Mouse (Mus musculus): ENCODE measurements around the gene Unkl. TPM values are rescaled to one million over a fixed set of nuclear protein-coding genes. Genes with fewer than 3 reads are reported as not detected.
A peak's percentile ranks its signal among the peaks of the same experiment; 100 is the strongest.

Unkl gene
- total RNA-seq, 2 experiments from 2014 or later: 8.4 to 9.6 TPM

DNA sequence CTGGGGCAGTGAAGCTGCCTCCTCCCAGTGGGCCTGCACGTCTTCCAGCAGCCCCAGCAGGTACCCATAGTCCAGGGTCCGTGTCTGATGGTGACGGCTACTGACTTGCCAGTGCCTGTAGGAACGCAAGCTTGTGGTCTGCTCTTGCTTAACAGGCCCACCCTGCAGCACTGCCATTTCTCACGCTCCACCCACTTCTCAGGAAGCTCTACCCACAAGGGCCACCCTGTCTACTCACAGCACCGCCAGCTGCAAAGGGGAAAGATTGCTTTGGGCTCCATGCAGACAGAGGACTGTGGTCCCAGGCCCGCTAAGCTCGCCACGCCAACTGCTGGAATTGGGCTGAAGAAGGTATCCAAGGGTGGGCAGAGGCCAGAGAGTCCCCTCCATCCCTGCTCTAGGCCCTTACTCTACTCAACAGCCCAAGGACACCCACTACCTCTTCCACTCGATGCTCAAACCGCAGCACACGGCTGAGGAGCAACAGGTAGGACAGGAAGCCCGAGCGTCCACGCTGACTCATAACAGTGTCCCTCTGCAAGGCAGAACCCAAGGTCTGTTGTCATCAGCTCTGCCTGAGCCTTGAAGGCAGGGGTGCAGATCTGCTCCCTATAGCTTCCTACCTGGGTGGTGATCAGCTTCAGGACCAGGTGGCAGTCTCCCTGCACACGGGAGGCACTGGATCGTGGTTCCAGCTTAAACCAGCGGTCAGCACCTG is 60.0 kb downstream of the Unkl start:
- no peak for DNase-seq (ENCODE audit: low spot score)
- intact Hi-C loops (cut with DNase I): no loop called here

- intact Hi-C loops (cut with DNase I): no loop called here
- DNase-seq (ENCODE audit: low spot score): no peak
These were observed 62.1 kb downstream of the Unkl start for GRCm38 (mm10) chr17:25250181-25250835.

DNA sequence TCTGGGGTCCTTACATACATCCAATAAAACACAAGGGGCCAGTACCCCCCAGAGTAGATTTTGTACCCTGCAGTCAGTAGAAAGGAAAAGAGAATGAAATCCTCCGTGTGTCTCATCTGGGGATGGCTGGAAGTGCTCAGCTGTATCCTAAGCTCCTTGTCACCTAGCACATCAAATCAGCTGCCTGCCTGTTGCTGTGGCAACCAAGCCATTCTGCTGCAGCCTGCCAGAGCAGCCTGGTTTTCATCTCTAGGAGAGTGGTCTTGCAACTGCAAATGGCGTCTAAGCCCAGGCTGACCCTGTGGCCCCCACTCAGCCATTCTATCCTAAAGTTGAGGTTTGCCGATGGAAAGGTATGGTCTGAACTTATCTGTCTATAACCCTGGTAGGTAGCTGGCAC is 64.4 kb downstream of the Unkl start:
- intact Hi-C loops (cut with DNase I): no loop called here
- no peak for DNase-seq (ENCODE audit: low spot score)

- intact Hi-C loops (cut with DNase I): no loop called here
These were observed 65.6 kb downstream of the Unkl start for GRCm38 (mm10) chr17:25253760-25254159.

DNA sequence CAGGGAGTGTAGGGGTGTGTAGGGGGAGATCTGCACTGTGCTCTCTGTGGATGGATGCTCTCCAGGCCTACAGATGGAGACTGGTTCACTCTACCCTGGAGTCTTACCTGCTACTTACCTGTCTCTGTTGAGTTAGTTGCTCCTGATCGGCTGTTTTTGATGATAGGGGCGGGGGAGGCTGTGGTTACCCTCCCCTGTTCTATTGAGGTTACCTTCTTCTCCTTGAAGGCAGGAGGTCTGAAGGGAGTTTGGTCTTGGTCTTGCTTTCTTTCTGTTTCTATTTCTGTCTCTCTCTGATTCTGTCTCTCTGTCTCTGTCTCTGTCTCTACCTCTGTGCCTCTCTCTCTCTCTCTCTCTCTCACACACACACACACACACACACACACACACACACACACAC is 66.9 kb downstream of the Unkl start:
- no peak for DNase-seq (ENCODE audit: low spot score)
- intact Hi-C loops (cut with DNase I): no loop called here

More at GRCm38 (mm10) chr17:25253760-25254159, 65.6 kb downstream of the Unkl start:
- no peak for DNase-seq (ENCODE audit: low spot score)

- DNase-seq (ENCODE audit: low spot score): no peak
- intact Hi-C loops (cut with DNase I): no loop called here
These were observed 68.0 kb downstream of the Unkl start, which contains the start of gene Baiap3 for GRCm38 (mm10) chr17:25256140-25256754. Baiap3 (minus strand) TSS chr17:25256364.

- intact Hi-C loops (cut with DNase I): no loop called here
- DNase-seq (ENCODE audit: low spot score): no peak
These were observed 69.6 kb downstream of the Unkl start for GRCm38 (mm10) chr17:25257804-25258261.

DNA sequence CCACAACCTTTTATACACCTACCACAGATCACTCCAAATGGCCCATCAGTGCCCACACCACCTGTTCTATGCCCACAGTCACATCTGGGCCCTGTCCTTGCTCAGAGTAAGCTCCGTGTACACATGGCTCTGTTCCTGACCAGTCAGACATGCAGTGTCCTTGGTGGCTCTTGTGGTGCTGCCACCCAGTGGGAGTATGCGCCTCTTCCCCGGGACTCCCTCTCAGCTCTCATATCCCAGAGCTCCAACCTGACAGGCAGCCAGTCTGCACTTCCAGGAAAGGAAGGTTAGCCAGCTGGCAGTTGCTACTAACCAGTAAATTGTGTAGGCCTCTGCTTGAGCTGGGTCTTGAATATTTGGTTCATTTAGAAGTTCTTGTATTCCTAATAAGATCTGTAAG is 76.3 kb downstream of the Unkl start:
- intact Hi-C loops (cut with DNase I): no loop called here
- no peak for DNase-seq (ENCODE audit: low spot score)

DNA sequence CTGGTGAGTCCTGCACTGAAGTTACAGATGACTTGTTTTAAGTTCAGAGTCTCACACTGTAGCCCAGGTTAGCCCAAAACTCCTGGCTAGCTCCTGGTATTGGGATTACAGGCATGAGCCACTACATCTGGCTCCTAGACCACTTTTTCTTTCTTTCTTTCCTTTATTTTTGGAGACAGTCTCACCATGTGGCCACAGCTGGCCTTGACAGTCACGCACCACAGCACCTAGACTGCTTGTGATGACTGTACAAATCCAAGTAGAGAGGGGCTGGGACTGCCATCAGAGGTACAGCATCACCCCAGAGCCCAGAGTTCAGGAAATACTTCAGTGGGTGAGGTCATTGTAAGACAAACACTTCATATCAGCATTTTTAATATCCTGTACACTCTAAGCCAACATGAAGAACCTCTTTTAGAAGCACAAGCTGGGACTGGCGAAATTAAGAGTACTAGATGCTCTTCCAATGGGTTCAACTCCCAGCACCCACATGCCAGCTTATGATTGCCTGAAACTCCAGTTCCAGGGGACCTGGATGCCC is 82.7 kb downstream of the Unkl start:
- intact Hi-C loops (cut with DNase I): loop anchor here (5.0 to 10.0 kb wide), 4 partner anchors 89 to 536 kb away; partner anchors contain the start of genes BC003965, Clcn7, Mapk8ip3 and Msrb1
- no peak for DNase-seq (ENCODE audit: low spot score)

DNA sequence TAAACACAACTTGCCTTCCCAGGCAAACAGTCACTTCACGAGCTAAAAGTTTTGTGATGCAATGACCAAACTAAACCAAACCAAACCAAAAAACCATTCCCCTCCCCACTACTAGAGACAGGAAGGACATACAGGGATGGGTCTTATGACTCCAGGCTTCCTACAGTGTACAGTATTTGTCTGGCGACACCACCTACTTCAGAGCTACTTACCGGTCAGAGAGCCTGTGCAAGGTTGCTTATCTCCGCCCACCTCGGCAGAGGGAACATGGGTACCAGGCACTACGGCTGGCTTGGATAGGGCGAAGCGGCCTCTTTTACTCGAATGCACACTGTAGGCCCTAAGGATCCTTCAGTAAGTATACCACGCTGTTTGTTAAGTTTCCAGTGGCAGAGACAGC is 84.1 kb downstream of the Unkl start:
- intact Hi-C loops (cut with DNase I): loop anchor here (5.0 to 10.0 kb wide), 4 partner anchors 90 to 538 kb away; partner anchors contain the start of genes BC003965, Clcn7, Mapk8ip3 and Msrb1
- DNase-seq (ENCODE audit: low spot score): no peak

DNA sequence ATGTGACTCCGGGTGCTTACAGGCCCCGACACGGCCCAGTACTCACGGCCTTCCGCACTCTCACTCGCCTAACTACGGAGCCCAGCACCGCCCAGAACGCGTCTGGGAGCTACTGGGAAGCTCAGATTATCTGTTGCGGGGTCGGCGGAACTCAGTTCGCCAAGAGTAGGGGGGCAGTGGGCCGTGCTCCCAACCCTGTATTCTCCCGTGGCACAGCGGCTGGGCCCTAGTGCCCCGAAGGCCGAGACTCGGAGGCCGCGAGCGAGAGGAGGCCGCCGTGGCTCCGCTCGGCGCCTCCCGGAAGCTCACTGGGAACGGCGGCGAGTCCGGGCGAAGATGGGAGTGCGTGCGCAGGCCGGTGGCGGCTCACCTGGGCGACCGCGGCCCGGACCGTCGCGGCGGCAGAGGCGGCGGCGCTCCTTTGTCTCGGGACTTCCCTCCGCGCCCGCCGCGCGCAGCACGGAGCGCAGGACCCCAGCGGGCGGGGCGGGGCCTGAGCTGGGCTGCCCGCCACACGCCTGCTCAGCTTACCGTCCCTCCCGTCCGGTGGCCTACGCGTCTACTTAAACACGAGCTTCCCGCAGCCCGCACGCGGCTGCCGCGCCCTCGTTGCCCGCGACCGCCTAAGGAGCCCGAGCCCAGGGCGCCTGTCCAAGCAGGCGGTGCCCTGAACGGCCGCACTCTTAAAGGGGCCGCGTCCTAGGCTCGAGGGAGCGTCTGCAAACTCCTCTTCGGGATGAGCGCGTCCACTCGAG is 84.9 kb downstream of the Unkl start:
- peak; percentile 86 for DNase-seq (ENCODE audit: low spot score)
- intact Hi-C loops (cut with DNase I): loop anchor here (5.0 to 10.0 kb wide), 4 partner anchors 91 to 538 kb away; partner anchors contain the start of genes BC003965, Clcn7, Mapk8ip3 and Msrb1

DNA sequence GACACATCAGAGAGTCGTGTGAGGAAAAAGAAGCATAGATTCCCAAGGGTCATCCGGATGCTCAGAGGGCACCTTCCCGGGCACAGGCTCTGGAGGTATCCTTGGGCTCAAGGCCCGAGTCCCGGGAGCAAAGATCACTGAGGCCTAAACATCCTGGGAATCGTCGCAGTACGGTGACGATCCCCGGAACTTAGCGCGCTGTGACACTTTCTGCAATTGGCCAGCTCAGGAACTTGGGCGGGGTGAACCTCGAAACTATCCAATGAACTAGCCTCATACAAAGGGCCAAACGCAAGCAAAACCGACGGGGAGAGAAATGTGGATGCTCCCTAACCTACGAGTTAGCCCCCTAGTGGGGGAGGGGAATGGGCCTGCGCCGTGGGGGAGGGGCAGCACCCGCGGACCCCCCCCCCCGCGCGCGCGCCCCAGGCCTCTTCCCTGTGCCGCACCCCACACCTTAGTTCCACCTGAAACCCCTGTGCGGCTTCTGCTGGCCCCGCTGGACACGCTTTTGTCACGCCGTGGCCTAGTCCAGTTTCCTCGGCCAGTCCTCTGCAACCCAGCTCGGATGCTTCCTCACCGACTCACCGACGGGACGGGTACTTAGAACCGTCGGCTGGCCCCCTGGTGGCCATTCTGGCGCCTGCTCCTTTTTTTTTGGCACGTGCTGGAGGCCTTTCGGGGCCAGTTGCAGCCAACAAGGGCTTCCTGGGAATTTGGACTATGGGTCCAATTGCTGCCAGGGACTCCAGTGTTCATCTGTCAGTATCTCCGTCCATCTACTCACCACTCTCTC is 85.7 kb downstream of the Unkl start:
- intact Hi-C loops (cut with DNase I): loop anchor here (5.0 to 10.0 kb wide), 4 partner anchors 92 to 539 kb away; partner anchors contain the start of genes BC003965, Clcn7, Mapk8ip3 and Msrb1
- DNase-seq (ENCODE audit: low spot score): peak; percentile 93

DNA sequence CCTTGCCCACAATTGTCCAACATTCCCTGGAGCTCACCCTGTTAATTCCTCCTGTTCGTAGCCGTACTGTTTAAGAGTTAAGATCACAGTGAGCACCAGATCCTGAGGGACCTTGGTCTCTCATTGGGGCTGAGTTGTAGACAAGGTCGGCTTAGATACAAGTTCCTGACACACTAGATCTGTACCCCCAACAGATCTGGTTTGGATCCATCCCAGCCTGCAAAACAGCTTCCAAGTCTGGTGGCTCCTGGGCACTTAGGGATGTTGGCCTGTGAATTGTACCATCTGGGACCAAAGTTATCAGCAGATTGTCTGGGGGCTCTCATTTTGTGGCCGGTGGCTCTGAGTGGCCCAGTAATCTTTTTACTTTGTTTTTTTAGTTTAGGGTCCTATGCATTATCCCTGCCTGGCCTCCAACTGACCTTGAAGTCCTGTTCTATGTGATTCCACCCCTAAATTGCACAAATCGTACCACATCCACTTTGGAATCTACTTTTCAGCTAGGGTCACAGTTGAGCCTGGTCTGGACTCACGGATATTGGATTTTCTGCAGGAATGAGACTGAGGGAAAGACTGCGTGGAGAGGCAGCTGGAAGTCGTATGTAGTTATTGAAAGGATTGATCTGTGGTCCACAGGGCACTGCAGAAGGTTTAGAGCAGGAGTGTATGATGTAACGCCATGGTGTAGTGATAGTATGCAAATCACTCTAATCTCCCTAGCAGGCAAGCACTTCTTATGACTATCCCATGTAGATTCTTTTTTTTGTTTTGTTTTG is 86.6 kb downstream of the Unkl start, which contains the start of gene Ube2i:
Gene Ube2i, minus strand, starts transcription at position 52 of the 776 bp plus-strand sequence.
- intact Hi-C loops (cut with DNase I): loop anchor here (5.0 to 10.0 kb wide), 4 partner anchors 92 to 540 kb away; partner anchors contain the start of genes BC003965, Clcn7, Mapk8ip3 and Msrb1
- DNase-seq (ENCODE audit: low spot score): no peak

DNA sequence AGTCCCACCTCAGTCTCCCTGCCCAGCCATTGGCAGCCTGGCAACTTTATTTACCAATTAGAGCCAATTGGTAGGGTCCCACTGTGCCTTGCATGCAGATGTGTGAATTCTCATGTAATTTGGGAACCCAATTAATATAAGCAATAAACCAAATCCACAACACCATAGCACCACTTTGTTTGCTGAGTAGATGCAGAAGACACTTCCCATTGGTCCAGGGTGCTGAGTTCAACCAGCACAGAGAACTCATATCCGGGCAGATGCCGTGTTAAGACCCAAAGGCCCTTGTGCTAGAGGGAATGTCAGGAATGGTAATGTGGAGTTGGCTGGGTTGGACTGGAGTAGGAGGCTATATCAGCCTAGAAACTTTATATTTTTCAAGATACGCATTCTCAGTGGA is 87.6 kb downstream of the Unkl start:
- no peak for DNase-seq (ENCODE audit: low spot score)
- intact Hi-C loops (cut with DNase I): loop anchor here (10.0 kb wide), 1 partner anchor 541 kb away; the partner anchor contains the start of gene Msrb1

DNA sequence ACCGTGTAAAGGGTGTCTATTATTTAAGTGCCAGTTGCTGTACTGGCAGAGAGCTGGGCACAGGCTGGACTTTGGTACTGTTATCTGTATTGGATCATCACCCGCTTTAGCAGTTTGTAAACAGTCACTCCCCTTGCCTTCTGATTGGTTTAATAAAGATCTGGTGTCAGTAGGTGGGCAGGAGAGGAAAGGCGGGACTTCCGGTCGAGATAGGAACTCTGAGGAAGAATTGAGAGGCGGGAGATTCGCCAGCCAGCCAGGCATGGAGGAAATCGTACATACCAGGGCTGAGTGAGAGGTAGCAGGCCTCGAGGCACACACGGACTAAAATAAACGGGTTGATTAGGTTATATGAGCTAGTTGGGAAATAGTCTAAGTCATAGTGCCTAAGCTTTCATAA is 93.9 kb downstream of the Unkl start:
- DNase-seq (ENCODE audit: low spot score): peak; percentile 13
- intact Hi-C loops (cut with DNase I): no loop called here

Data from heart, postnatal 25 days (tissue).